Mouse (Mus musculus): ENCODE measurements around the gene Clic6. TPM values are rescaled to one million over a fixed set of nuclear protein-coding genes. Genes with fewer than 3 reads are reported as not detected.

The Clic6 gene
- total and polyA plus RNA-seq, 3 experiments = not detected

DNA sequence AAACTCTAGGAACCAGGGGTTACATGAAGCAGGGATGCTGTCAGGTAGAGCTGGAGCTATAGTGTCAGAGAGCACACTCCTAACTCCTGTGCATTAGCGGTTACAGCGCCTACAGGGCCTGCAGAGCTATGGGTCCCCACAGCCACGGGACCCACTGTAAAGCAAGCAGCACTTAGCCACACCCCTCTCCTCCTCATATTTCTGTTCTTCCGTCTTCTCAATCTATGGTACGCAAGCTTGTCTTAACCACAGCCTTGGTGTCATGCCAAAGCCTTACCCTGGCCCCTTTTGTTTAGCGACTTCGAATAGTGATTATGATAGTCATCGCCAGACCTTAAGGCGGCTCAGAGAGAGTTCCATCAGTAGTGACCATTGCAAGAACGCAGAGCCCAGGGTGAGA, 96.2 kb downstream of the Clic6 start:
- Histone ChIP-seq H3K27me3 (ENCODE audit: control insufficient read depth in 1 of 2, insufficient read depth in 2 of 2, low read length in 2 of 2) (no peaks in the 10 kb centered on the region; a peak in 1 of 4 replicates), H3K27ac (ENCODE audit: control insufficient read depth, low read depth, low read length) (no peak overlapping the region), H3K79me2 (ENCODE audit: control insufficient read depth, insufficient read depth, low read length, poor library complexity) (no peaks in the 10 kb centered on the region), H3K9ac (ENCODE audit: control insufficient read depth, low read depth, low read length, poor library complexity, severe bottlenecking) (no peak overlapping the region; the same call in 1 of the 2 replicates), H3K36me3 (ENCODE audit: control insufficient read depth in 1 of 2, insufficient read depth in 2 of 2, low read length in 2 of 2) (peaks cover 0 to 4% of the 10 kb centered on the region in 2 experiments; a peak in 2 of 4 replicates), H3K9me3 (replicated peaks; ENCODE audit: insufficient read depth, low read length) (no peaks in the 10 kb centered on the region), H3K4me1 (ENCODE audit: control insufficient read depth in 1 of 2, insufficient read depth in 2 of 2, low read length in 2 of 2) (peaks cover 5 to 18% of the 10 kb centered on the region in 2 experiments; a peak in 3 of 4 replicates), H3K4me3 (ENCODE audit: control insufficient read depth in 1 of 2, insufficient read depth in 1 of 2, low read depth in 2 of 2, low read length in 2 of 2) (peak overlapping the region in 1 of 2 experiments; percentile 18; a peak in 2 of 4 replicates)
- peak; percentile 93 for DNase-seq (ENCODE audit: low read depth, low spot score)
- TF ChIP-seq SMC3 (IDR thresholded peaks at IDR 0.05; ENCODE audit: low read depth, low read length) = 0 out of 2 replicates have a peak, but pooled peaks have one; percentile 16
- TF ChIP-seq CHD2 (IDR thresholded peaks at IDR 0.05; ENCODE audit: low read length) = no peak
- TF ChIP-seq TBP (IDR thresholded peaks at IDR 0.05; ENCODE audit: low read depth, low read length) = no peak
- no peak for TF ChIP-seq UBTF (IDR thresholded peaks at IDR 0.05; ENCODE audit: borderline replicate concordance, insufficient read depth, low read depth, low read length)
- peak; percentile 41; the same call in 1 of the 2 replicates for TF ChIP-seq MAZ (IDR thresholded peaks at IDR 0.05; ENCODE audit: low read depth, low read length)
- TF ChIP-seq RCOR1 (IDR thresholded peaks at IDR 0.05; ENCODE audit: low read depth, low read length) = peak; percentile 68
- no peak for TF ChIP-seq ZMIZ1 (IDR thresholded peaks at IDR 0.05; ENCODE audit: low read depth, low read length)
- peak; percentile 66 to 71 for TF ChIP-seq EP300 (IDR thresholded peaks at IDR 0.05; ENCODE audit: low read depth in 1 of 2, low read length in 2 of 2)
- TF ChIP-seq USF1 (IDR thresholded peaks at IDR 0.05; ENCODE audit: low read depth, low read length) = no peak
- TF ChIP-seq POLR2AphosphoS5 (IDR thresholded peaks at IDR 0.05; ENCODE audit: borderline replicate concordance, low read depth, low read length) = no peak
- TF ChIP-seq TAL1 (IDR thresholded peaks at IDR 0.05; ENCODE audit: low read length) = peak; percentile 22; the same call in 1 of the 2 replicates
- peak; percentile 52; the same call in 1 of the 2 replicates for TF ChIP-seq ETS1 (IDR thresholded peaks at IDR 0.05; ENCODE audit: low read depth, low read length)
- no peak for TF ChIP-seq ZKSCAN1 (IDR thresholded peaks at IDR 0.05; ENCODE audit: low read depth, low read length)
- no peak for TF ChIP-seq CHD1 (IDR thresholded peaks at IDR 0.05; ENCODE audit: low read depth, low read length)
- TF ChIP-seq MAX (IDR thresholded peaks at IDR 0.05; ENCODE audit: low read length) = no peak
- no peak for TF ChIP-seq JUND (IDR thresholded peaks at IDR 0.05; ENCODE audit: low read depth, low read length)
- TF ChIP-seq KAT2A (conservative IDR thresholded peaks at IDR 0.05; ENCODE audit: low read depth, low read length) = no peak
- TF ChIP-seq ELF1 (IDR thresholded peaks at IDR 0.05; ENCODE audit: low read depth, low read length) = peak; percentile 40; the same call in 1 of the 2 replicates
- 0 out of 2 replicates have a peak, but pooled peaks have one; percentile 19 for TF ChIP-seq MYC (IDR thresholded peaks at IDR 0.05; ENCODE audit: low read depth, low read length)
- TF ChIP-seq MYB (IDR thresholded peaks at IDR 0.05; ENCODE audit: low read depth, low read length) = no peak
- peak; percentile 20; the same call in 1 of the 2 replicates for TF ChIP-seq SIN3A (IDR thresholded peaks at IDR 0.05; ENCODE audit: low read length)
- peak; percentile 51 for TF ChIP-seq TCF12 (IDR thresholded peaks at IDR 0.05; ENCODE audit: low read depth, low read length)
- 0 out of 2 replicates have a peak, but pooled peaks have one; percentile 9 for TF ChIP-seq GATA1 (IDR thresholded peaks at IDR 0.05; ENCODE audit: low read depth, low read length)
